Mouse (Mus musculus) stomach, embryonic 14.5 days (tissue): ENCODE data around the gene Igsf6. TPM values are rescaled to one million over a fixed set of nuclear protein-coding genes. Genes with fewer than 3 reads are reported as not detected.

Source experiments
- ATAC-seq: fragments of 200-750 bp; cut with Nextera tagmentation; 2 replicates; pipeline ENCODE4 v1.8.0; 2017; ENCODE audit warnings: low read depth, moderate TSS enrichment; ENCODE audit not compliant: insufficient number of reproducible peaks, insufficient read depth, low FRiP score
- H3K27ac ChIP-seq: fragments of 300-500 bp; sonication (generic); 2 replicates; pipeline ENCODE4 v1.5.1; 2014; ENCODE audit warnings: mild to moderate bottlenecking, low read length, moderate library complexity, mixed read lengths
- H3K27me3 ChIP-seq: fragments of 300-500 bp; sonication (generic); 2 replicates; pipeline ENCODE4 v1.6.1; 2014; ENCODE audit warnings: low read length, control low read depth, mixed read lengths; ENCODE audit not compliant: control insufficient read depth, insufficient read depth
- H3K36me3 ChIP-seq: fragments of 300-500 bp; sonication (generic); 2 replicates; pipeline ENCODE4 v1.6.1; 2014; ENCODE audit warnings: mild to moderate bottlenecking, control low read depth, low read length, moderate library complexity, mixed read lengths; ENCODE audit not compliant: control insufficient read depth, insufficient read depth
- H3K4me1 ChIP-seq: fragments of 300-500 bp; sonication (generic); 2 replicates; pipeline ENCODE4 v1.6.1; 2014; ENCODE audit warnings: low read length, control low read depth, mixed read lengths; ENCODE audit not compliant: control insufficient read depth, insufficient read depth
- H3K4me2 ChIP-seq: fragments of 300-500 bp; sonication (generic); replicated peaks from 2 replicates; pipeline ENCODE4 v1.6.1; 2014; ENCODE audit warnings: low read depth, low read length, control low read depth
- H3K4me3 ChIP-seq: fragments of 300-500 bp; sonication (generic); 2 replicates; pipeline ENCODE4 v1.5.1; 2014; ENCODE audit warnings: low read depth, low read length, control low read depth
- H3K9ac ChIP-seq: fragments of 300-500 bp; sonication (generic); replicated peaks from 2 replicates; pipeline ENCODE4 v1.6.1; 2014; ENCODE audit warnings: low read depth, mild to moderate bottlenecking, control low read depth, low read length, moderate library complexity, mixed read lengths
- H3K9me3 ChIP-seq: fragments of 300-500 bp; sonication (generic); 2 replicates; pipeline ENCODE4 v1.6.1; 2016; ENCODE audit warnings: low read depth, low read length, control low read depth; ENCODE audit not compliant: control insufficient read depth
- WGBS: fragments of 180-500 bp; shearing (Covaris S2); extraction: QIAGEN DNeasy Blood & Tissue Kit; methylation state at CpG from one replicate; pipeline ENCODE4 v1.1.7; 2014; 5-methylcytosine and 5-hydroxymethylcytosine counted together
- polyA plus RNA-seq: library from polyadenylated mRNA; unstranded; fragments of >200 nt; fragmentation: Nextera tagmentation; extraction: Ambion mirVana; gene quantifications from 2 replicates; pipeline ENCODE4 v1.2.1, GENCODE M21; 2014

Gene Igsf6
- polyA plus RNA-seq: 1.7 and 2.9 TPM in 2 replicates

DNA sequence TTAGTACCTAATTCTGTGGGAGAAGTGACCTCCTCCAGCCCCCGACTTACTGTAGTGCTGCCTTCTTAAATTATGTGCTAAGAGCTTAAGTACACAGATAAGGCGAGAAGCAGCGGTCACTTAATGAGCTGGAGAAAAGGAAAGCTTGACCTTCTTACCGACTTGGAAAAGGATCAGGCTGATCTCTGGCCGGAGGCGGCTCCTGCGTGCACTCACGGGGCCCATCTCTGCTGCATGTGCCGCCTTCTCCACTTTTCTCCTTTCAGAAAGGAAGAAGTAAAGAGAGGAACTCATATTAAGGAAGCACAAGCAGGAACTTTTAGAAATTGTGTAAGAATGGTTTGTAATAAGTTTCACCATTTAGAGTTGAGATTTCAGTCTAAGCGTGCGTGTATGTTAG lies at the start of gene Igsf6:
Igsf6 (minus strand) TSS at position 292 of the 400 bp plus-strand sequence.
- no peak within 1 kb of the TSS for H3K4me3 ChIP-seq
- no peaks in the 10 kb centered on the region for H3K4me1 ChIP-seq
- no peak within 1 kb of the TSS for H3K9ac ChIP-seq
- H3K4me2 ChIP-seq: no peak within 1 kb of the TSS
- H3K27ac ChIP-seq: no peak within 1 kb of the TSS
- H3K9me3 ChIP-seq: no peaks in the 10 kb centered on the region
- ATAC-seq: no peak
- WGBS: 58% methylated on average over 11 of the region's 11 CpGs
- no peaks in the 10 kb centered on the region for H3K27me3 ChIP-seq
- peaks cover 40% of the 10 kb centered on the region for H3K36me3 ChIP-seq

GRCm38 (mm10) chr7:121120143-121120818 lies 45.9 kb upstream of the Igsf6 start:
- Histone ChIP-seq H3K4me3 (no peak overlapping the region), H3K4me2 (no peak overlapping the region), H3K27me3 (no peaks in the 10 kb centered on the region), H3K27ac (no peak overlapping the region), H3K36me3 (no peaks in the 10 kb centered on the region), H3K4me1 (no peaks in the 10 kb centered on the region), H3K9me3 (no peaks in the 10 kb centered on the region), H3K9ac (no peak overlapping the region)
- WGBS: 11% methylated on average over 10 of the region's 10 CpGs
- ATAC-seq: peak; percentile 56; the same call in 1 of the 2 replicates

- Histone ChIP-seq H3K4me1 (0 out of 2 replicates have a peak, but pooled peaks cover 3% of the 10 kb centered on the region), H3K36me3 (no peaks in the 10 kb centered on the region), H3K9me3 (no peaks in the 10 kb centered on the region), H3K27me3 (no peaks in the 10 kb centered on the region), H3K27ac (no peak overlapping the region), H3K9ac (no peak overlapping the region), H3K4me2 (no peak overlapping the region), H3K4me3 (no peak overlapping the region)
- WGBS: 60% methylated on average over 3 of the region's 3 CpGs
- ATAC-seq: no peak
Observed at GRCm38 (mm10) chr7:121111762-121112161, 37.4 kb upstream of the Igsf6 start.

GRCm38 (mm10) chr7:121111321-121111720 lies 36.9 kb upstream of the Igsf6 start:
- H3K27ac ChIP-seq: no peak overlapping the region
- peak; percentile 37; the same call in 1 of the 2 replicates for ATAC-seq
- no peak overlapping the region for H3K9ac ChIP-seq
- 0 out of 2 replicates have a peak, but pooled peaks cover 3% of the 10 kb centered on the region for H3K4me1 ChIP-seq
- H3K4me2 ChIP-seq: no peak overlapping the region
- no peaks in the 10 kb centered on the region for H3K9me3 ChIP-seq
- 9% methylated on average over 3 of the region's 3 CpGs for WGBS
- H3K27me3 ChIP-seq: no peaks in the 10 kb centered on the region
- H3K36me3 ChIP-seq: no peaks in the 10 kb centered on the region
- no peak overlapping the region for H3K4me3 ChIP-seq

DNA sequence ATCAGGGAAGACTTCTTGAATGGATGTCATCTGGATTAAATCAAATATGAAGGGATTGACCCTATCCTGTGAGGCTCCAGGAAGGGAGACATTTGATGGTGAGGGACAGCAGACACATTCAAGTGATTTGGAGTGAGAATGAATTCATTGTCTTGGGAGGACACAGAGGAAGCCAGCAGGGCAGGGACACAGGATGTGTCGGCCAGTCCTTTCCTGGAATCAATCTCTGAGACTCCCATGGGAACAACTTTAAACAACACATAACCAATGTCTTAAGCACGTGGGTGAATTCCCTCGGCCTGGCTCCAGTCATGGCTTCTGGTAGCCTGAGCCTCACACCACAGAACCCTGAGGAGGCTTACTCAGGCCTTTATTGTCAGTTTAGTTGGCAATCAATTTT lies 33.5 kb upstream of the Igsf6 start:
- ATAC-seq: no peak
- Histone ChIP-seq H3K4me3 (no peak overlapping the region), H3K27me3 (no peaks in the 10 kb centered on the region), H3K9ac (no peak overlapping the region), H3K27ac (no peak overlapping the region), H3K36me3 (no peaks in the 10 kb centered on the region), H3K4me2 (no peak overlapping the region), H3K9me3 (no peaks in the 10 kb centered on the region), H3K4me1 (0 out of 2 replicates have a peak, but pooled peaks cover 3% of the 10 kb centered on the region)
- 62% methylated on average over 3 of the region's 3 CpGs for WGBS

DNA sequence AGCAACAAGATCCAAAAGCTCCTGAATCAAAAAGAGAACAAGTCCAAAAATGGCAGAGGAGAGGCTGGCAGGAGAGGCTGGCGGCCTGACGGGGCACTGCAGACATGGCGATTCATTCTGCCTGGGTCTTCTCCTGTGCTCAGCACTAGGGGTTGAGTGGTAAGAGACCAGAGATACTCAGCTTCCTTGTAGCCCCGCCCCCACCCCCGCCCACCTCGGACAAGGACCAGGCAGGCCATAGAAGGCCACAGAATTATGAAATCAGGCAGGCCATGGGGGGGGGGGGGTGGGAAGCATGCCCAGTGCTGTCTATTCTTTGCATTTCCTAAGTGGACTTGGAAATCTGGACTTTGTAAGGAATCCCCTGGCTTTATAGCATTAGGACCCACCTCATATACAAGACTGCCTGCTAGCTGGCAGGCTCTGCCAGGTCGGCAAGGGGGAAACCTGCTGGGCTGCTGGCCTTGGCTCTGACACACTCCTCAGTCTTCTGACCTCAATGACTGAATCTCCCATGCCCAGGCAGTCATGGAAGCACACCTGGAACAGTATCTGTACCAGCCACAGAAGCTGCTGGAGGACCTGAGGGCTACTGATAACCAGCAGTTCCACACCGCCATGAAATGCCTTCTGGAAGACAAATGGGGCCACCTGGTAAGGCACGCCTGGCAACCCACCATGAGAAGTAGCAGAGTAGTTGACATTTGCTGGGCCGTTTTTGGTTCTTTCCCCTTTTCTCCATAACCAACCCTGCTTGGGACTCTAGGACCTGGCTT lies 24.4 kb upstream of the Igsf6 start:
- no peaks in the 10 kb centered on the region for H3K27me3 ChIP-seq
- ATAC-seq: no peak
- no peaks in the 10 kb centered on the region for H3K9me3 ChIP-seq
- no peak overlapping the region for H3K4me2 ChIP-seq
- H3K27ac ChIP-seq: no peak overlapping the region
- H3K4me3 ChIP-seq: no peak overlapping the region
- H3K4me1 ChIP-seq: no peaks in the 10 kb centered on the region
- 64% methylated on average over 10 of the region's 10 CpGs for WGBS
- H3K36me3 ChIP-seq: no peaks in the 10 kb centered on the region
- H3K9ac ChIP-seq: no peak overlapping the region

GRCm38 (mm10) chr7:121093026-121093425 lies 18.7 kb upstream of the Igsf6 start:
- Histone ChIP-seq H3K36me3 (no peaks in the 10 kb centered on the region), H3K27ac (no peak overlapping the region), H3K27me3 (no peaks in the 10 kb centered on the region), H3K9ac (no peak overlapping the region), H3K4me2 (no peak overlapping the region), H3K9me3 (no peaks in the 10 kb centered on the region), H3K4me3 (no peak overlapping the region), H3K4me1 (no peaks in the 10 kb centered on the region)
- 68% methylated on average over 4 of the region's 4 CpGs for WGBS
- ATAC-seq: no peak

GRCm38 (mm10) chr7:121090748-121091147 lies 16.4 kb upstream of the Igsf6 start:
- H3K27ac ChIP-seq: no peak overlapping the region
- H3K4me2 ChIP-seq: no peak overlapping the region
- WGBS: 85% methylated on average over 7 of the region's 7 CpGs
- no peak for ATAC-seq
- H3K9ac ChIP-seq: no peak overlapping the region
- H3K36me3 ChIP-seq: no peaks in the 10 kb centered on the region
- no peaks in the 10 kb centered on the region for H3K27me3 ChIP-seq
- H3K9me3 ChIP-seq: no peaks in the 10 kb centered on the region
- H3K4me3 ChIP-seq: no peak overlapping the region
- H3K4me1 ChIP-seq: no peaks in the 10 kb centered on the region
